Mouse (Mus musculus) thymus, postnatal 36 days (tissue): ENCODE results near the gene Dhx15.
"Not testable (repeated sequence)": the region's sequence is repeated elsewhere in the genome, so short reads cannot be mapped to it uniquely, and the experiment has no call there.

Experiments
- DNase-seq, 2 experiments: peaks; one replicate each; pipeline ENCODE4 v3.0.0; 2022; ENCODE audit warnings: mixed read lengths in 2 of 2

Dhx15 gene

GRCm38 (mm10) chr5:52190371-52191179 is at the start of gene Dhx15:
Dhx15 (minus strand) TSS chr5:52190514.
- peak; percentile 90 to 92 for DNase-seq

DNA sequence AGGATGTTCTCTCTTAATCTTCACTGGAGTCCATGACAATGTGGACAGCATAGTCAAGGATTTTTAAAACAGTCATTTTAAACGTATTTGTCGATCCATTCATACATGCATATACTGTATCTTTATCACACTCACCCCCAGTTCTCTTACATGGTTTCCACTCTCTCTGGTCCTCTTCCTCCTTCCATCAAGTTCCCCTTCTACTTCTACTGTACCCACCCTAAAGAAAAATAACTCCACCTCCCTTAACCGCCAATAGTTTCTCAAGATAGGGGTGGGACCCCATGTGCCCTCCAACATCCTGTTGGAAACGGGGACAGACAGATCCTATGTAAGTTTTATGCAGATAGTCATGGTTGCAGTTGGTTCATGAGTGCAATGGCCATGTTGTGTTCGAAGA is 48.6 kb upstream of the Dhx15 start:
- DNase-seq: no peak

- DNase-seq: peak in 1 of 2 experiments; percentile 4
These were observed 47.8 kb upstream of the Dhx15 start for GRCm38 (mm10) chr5:52237956-52238735.

GRCm38 (mm10) chr5:52236585-52236984 is 46.3 kb upstream of the Dhx15 start:
- not testable (repeated sequence) for DNase-seq

GRCm38 (mm10) chr5:52234570-52234969 is 44.3 kb upstream of the Dhx15 start:
- DNase-seq: no peak

GRCm38 (mm10) chr5:52233891-52234290 is 43.6 kb upstream of the Dhx15 start:
- DNase-seq: no peak

GRCm38 (mm10) chr5:52232611-52233010 is 42.3 kb upstream of the Dhx15 start:
- DNase-seq: no peak

DNA sequence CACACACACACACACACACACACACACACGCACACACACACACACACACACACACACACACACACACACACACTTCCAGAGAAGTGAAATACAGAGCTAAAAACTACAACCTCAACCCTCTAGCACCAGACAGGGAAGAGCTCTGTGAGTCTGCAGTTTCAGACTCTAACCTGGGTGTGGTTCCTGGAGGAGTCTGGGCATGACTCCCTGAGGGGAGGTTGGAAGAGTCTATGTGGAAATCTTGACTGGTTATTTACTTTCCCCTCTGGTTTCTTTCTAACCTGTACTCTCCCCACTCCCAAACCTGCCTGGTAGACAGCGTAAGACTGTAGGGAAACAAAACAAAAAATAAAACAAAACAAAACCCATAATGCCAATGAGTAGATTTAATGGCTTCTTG is 41.9 kb upstream of the Dhx15 start:
- no peak for DNase-seq

DNA sequence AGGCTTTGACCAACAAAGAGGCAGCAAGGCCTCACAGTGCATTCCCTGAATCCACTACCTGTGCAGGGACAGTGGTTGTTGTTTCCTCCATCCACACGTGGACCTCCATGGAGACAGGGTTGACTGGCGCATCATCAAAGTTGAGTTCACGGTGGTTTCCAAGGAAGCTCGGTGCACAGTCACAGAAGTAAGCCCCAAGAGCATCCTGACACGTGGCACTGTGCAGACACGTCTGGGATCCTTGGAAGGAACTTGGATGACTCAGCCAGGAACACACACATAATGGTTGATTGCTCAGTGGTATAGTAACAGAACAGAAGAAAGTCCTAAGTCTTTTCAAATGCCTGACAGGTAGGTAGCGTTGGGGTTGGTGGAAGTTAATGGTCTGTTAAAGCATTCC is 40.2 kb upstream of the Dhx15 start:
- no peak for DNase-seq

- no peak for DNase-seq
These were observed 36.4 kb upstream of the Dhx15 start for GRCm38 (mm10) chr5:52226677-52227076.

DNA sequence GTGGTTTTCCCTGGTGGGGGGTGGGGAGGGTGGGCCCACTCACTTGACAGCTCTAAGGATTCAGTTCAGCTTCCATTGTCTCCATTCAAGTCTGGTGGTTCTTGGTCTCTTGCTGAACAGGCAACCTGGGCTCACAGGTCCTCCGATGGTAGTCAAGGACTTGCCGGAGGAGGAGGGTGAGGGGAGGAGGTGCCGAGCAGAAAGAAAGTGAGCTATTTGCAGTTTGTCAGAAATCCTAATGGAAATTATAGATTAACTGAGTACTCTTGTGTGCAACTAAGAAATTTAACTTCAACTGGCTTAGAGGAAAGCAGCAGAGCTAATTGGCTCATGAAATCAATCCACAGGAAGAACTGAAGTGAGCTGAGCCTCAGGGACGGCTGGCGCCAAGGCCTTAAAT is 31.3 kb upstream of the Dhx15 start:
- no peak for DNase-seq

DNA sequence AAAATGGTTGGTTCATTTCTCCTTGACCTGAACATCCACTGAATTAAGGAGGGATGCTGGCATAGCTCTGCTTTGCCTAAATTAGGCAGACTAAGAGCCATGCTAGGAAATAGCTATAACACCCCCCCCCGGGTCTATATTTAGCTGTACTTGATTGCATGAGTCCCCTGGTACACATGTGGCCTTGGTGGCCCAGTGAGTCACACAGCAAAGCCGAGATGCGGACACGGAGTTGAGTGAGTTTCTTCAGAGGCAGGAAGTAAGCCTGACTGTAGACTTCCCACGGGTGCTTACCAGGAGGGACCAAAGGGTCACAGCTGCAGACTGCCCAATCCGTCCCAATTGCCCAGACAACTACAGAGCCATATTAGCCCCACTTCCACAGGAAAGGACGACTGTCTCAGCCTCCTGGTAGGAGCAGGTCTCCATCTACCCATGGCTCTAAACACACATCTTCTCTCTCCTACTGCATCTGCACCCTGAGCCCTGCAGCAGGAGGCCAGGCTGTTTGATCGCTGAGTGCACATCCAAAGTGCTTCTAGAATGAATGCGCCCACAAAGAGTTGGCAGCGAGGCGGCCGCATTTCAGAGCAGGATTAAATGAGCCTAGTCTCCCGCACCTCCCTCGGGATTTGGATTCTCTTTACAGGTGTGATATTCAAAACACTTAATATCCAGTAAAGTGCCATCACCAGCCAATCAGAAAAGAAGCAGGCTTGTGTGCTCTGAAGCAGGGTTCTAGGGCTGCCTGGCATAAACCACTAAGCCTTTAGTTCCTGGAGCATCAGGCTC is 29.9 kb upstream of the Dhx15 start:
- DNase-seq: no peak

DNA sequence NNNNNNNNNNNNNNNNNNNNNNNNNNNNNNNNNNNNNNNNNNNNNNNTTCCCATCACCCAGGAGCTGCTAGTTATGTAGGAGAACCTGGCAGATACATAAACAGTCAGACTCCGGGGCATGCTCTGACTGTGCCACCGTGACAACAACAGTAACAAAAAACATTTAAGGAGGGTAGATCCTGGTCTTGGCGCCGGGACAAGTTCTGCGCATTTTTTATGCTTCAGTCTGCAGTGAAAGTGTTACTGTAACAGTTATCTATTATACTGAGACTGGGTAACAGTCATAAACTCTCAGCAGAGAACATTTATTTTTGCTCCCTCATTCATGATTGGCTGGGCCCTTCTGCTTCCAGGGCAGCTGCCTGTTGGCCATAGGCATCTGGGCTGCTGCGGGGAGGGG is 27.9 kb upstream of the Dhx15 start:
- DNase-seq: no peak

- no peak for DNase-seq
These were observed 23.0 kb upstream of the Dhx15 start for GRCm38 (mm10) chr5:52213143-52213900.

DNA sequence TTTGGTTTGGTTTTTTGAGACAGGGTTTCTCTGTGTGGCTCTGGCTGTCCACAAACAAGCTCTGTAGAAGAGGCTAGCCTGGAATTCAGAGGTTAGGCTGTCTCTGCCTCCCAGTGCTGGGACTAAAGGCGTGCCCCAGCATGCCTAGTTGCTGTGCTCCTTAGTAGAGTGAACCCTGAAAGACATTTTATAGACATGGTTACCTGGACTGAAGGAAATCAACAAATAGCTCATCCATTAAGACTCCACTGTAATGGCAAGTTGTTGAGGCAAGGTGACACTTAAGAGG is 810 bp upstream of the Dhx15 start:
- no peak for DNase-seq

DNA sequence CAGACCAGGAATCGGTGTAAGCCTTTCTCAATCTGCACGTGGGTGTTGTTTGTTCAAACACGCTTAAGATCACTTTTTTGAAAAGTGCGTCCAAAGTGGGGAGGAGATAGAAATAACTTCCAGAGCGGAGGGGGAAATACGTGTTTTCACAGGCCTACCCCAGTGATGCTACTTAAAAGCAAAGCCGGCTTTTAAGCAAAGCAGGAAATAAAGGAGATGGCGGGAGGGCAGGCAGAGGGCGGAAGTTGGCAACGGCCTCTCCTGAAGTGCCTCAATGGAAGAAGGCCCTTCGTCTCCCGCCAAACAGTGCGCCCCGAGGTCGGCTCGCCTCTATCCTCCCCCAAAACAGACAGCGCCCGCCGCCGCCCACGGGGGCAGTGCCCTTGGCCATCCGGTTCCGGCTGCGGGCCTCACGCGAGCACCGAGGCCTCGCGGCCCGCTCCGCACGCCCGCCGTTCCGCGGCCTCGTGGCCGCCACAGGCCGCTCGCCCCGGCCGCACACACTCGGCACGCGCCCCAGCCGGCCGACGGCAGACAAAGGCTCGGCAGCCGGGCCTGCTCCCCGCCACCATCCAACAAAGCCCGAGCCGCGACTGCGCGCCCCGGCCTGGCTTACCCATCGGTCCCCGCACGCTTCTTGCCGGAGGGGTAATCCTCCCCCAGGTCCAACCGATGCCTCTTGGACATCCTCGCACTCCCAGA is 499 bp downstream of the Dhx15 start:
- DNase-seq: peak; percentile 70 to 77

- no peak for DNase-seq
These were observed 2.1 kb downstream of the Dhx15 start for GRCm38 (mm10) chr5:52188206-52188605.

DNA sequence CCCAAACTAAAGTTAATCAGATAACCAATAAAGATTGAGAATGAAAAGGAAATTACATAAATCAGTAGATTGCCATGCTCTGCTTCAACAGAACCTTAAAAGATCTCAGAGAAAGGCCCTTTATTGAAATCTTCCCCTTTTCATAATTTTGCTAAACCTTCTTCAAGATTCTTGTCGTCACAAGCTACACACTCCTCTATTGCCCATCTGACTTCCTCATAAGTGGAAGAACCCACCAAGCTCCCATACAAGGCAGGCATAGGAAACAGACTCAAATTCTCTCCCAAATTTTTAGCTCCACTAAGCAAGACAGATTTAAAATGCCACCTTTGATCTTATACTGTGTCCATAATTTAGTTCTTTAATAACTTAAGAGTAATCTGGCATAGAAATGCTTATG is 13.0 kb downstream of the Dhx15 start:
- no peak for DNase-seq

DNA sequence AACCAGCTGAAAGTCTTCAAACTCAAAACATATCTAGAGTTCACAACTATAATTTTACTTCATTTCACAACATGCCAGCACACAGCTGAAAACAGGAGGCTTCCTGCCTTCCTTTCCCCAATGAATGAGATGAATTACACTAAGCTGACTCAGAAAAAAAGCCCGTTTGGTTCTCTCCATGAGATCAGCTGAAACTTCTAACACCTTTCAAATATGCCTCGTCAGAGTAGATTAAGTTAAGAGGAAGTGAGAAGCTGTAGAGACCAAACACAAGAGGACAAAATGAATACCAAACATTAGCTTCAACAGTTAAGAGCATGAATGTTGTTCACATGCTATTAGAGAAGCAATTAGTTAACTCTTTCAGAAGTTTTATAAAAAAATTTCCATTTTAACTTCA is 21.8 kb downstream of the Dhx15 start:
- DNase-seq: no peak

DNA sequence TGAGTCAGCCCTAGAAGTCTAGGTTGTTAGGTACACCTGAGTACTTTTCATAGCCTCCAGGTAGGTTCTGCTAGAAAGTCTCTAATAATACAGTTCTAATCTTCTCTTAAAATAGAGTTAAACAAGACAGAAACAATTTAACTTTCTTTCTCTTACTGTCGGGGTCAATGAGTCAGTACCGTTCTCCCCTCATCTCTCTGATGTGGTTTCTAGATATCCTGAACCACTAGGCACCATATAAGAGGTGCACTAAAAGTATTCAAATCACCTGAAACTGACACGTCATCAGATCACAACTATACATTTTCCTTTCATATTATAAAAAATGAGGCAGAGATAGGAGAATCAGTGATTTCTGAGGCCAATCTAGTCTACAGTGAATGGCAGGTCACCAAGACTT is 41.2 kb downstream of the Dhx15 start:
- DNase-seq: no peak

- no peak for DNase-seq
These were observed 43.2 kb downstream of the Dhx15 start for GRCm38 (mm10) chr5:52147141-52147540.

DNA sequence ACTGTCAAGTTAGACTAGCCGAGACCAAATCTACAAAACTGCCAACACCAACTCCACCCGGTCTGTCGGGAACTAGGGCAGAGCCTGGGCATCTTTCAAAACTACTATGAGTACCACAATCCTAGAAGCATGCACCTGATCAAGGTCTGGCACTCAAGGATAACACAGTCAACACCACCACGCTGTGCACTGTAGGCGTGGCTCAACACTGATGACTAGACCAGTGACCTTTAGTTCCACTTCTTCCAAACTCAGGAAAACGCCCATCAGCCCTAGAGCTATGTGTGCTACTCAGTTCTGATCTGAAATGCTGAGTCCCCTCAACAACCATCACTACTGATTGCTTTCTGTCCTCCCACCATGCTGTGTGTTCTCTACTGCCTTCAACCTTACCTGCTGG is 44.6 kb downstream of the Dhx15 start:
- no peak for DNase-seq
